Mouse (Mus musculus) bone marrow, adult 2 months (tissue): Measurements from ENCODE around the gene Chka.

ENCODE experiments used
- CTCF ChIP-seq: fragments of 200-500 bp; IDR thresholded peaks from 2 replicates; pipeline ENCODE4 v1.5.1; 2011; ENCODE audit warnings: low read length, control low read depth; ENCODE audit not compliant: control insufficient read depth, insufficient read depth
- POLR2A ChIP-seq: fragments of 200-500 bp; IDR thresholded peaks from 2 replicates; pipeline ENCODE4 v1.6.1; 2011; ENCODE audit warnings: low read depth, mild to moderate bottlenecking, control low read depth, low read length, borderline replicate concordance; ENCODE audit not compliant: control insufficient read depth

- TF ChIP-seq CTCF (no peak), POLR2A (no peak)
Observed at GRCm38 (mm10) chr19:3839686-3840085, 11.9 kb upstream of the Chka start.
